Mouse (Mus musculus) adrenal gland, postnatal 36 days (tissue): ENCODE data around the gene Fer. TPM values are rescaled to one million over a fixed set of nuclear protein-coding genes. Genes with fewer than 3 reads are reported as not detected.
A peak's percentile ranks its signal among the peaks of the same experiment; 100 is the strongest.

Experiments used
- DNase-seq, 2 experiments: peaks; one replicate each; pipeline ENCODE4 v3.0.0; 2021; ENCODE audit warnings: mixed read lengths in 1 of 2
- total RNA-seq, 2 experiments: library from RNA; stranded (reverse); gene quantifications; 2 replicates each; pipeline ENCODE4 v1.2.3; 2021

Fer gene
- total RNA-seq, 2 experiments from 2014 or later: 18.0 to 23.5 TPM

DNA sequence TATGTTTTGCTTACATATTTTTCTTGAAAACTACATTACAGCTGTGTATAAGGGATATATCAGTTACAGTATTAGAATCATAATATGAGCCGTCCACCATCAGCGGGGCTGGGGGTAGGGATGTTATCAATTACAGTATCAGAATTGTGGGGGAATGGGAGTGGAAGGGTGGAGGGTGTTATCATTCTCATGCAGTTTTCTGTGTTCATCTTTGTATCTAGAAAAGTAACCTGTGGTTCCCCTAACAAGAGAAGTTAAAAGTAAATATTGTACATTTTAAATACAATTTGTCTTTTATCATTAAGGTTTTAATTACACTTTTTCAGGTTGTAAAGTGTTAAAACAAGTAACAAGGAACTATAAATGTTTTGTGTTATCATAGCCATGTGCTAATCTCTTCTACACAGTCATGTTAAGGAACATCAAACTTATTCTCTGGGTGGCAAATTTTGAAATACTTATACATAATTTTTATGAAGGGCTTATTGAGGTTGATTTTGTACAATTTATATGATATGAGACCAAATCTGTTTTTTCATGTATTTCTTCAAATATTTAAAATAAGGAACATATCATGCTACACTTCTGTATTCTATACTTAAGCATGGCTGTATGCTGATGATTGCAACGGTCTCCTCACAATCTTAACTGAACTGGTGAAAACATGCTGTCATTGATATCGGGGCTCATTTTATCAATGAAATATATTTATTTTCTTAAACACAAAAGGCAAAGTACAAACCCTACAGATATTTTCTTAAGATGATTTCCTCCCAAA is 116.1 kb downstream of the Fer start:
- DNase-seq: no peak

DNA sequence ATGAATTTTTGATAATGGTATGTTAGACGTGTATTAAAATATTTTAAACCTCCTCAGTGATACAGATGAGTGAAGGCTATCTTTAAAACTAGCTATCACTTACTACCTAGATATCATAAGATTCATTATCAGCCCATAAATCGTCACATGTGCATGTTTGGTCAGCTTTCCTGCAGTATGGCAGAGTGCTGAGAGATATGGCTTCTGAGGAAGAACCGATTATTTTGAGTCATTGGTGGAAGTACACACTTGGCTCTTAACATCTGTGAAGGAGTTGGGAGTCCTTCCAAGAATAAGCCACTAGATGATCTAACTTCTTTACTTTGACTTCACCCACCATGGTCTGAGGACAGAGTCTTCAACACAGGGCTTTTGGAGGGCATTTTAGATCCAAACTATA is 117.3 kb downstream of the Fer start:
- no peak for DNase-seq

GRCm38 (mm10) chr17:63988710-63989109 is 125.8 kb downstream of the Fer start:
- no peak for DNase-seq

GRCm38 (mm10) chr17:63991160-63991559 is 128.3 kb downstream of the Fer start:
- no peak for DNase-seq

- peak; percentile 62 to 70 for DNase-seq
These were observed 133.1 kb downstream of the Fer start for GRCm38 (mm10) chr17:63995921-63996320.

- no peak for DNase-seq
These were observed 134.8 kb downstream of the Fer start for GRCm38 (mm10) chr17:63997643-63998042.

DNA sequence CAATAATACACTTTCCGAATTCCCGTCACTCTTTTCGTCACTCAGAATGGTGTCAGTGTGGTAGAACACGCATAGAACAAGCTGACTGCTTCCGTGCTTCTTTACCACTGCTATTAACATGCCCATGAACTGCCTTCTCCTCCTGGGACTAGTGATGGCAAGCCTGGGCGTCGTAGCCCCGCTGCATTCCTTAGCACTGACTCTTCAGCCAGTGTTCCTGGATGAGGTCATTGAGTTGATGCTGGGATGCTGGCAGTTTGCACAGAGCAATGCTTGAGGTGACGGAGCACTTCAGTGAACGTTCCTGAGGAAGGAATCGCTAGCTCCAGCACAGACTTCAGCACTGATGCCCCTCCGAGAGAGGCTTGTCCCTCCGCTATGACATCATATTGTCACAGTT is 140.6 kb downstream of the Fer start:
- peak; percentile 6 to 23 for DNase-seq

GRCm38 (mm10) chr17:64005575-64006249 is 142.8 kb downstream of the Fer start:
- DNase-seq: no peak

- no peak for DNase-seq
These were observed 153.7 kb downstream of the Fer start for GRCm38 (mm10) chr17:64016606-64017005.

DNA sequence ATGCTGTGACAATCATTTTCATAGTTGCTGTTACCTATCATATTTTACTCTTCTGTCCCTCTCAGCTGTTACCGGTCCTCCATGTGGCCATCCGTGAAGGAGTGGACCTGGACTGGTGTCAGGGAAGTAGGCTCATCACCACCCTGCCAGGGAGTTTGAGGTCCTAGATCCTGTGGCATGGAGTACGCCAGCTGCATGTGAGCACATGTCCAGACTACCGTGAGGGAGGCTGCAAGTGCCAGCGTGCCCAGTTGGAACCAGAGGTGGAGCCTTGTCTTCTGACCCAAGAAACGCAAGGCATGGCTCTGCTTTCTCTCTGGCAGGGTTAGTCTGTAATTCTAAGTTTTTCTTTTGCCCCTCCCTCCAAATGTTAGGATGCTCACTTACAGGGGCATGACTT is 155.4 kb downstream of the Fer start:
- no peak for DNase-seq

- DNase-seq: no peak
These were observed 156.0 kb downstream of the Fer start for GRCm38 (mm10) chr17:64018870-64019269.

GRCm38 (mm10) chr17:64019646-64020045 is 156.8 kb downstream of the Fer start:
- no peak for DNase-seq

GRCm38 (mm10) chr17:64026485-64026884 is 163.6 kb downstream of the Fer start:
- peak in 1 of 2 experiments; percentile 11 for DNase-seq

- DNase-seq: peak in 1 of 2 experiments; percentile 10
These were observed 178.9 kb downstream of the Fer start for GRCm38 (mm10) chr17:64041771-64042170.

- DNase-seq: peak in 1 of 2 experiments; percentile 40
These were observed 182.5 kb downstream of the Fer start for GRCm38 (mm10) chr17:64045326-64045725.

DNA sequence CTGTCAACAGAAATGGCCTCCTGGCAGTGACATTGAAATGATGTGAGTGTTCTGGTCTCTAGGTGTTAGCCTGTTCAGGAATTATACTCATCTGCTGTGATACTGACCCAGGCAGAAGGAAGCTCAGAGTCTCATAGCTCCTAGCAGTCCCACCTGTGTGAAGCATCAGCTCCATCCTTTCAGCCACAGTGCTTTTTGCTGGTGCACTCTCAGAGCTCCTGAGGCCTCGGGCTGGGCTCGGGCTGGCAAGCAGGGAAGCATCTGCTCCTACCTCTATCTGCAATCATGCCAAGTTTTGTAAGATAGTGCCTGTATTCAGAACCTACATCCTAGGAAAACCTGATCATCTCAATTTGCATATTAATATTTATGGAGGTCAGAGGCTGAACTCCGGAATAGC is 183.7 kb downstream of the Fer start:
- DNase-seq: no peak

GRCm38 (mm10) chr17:64050911-64051310 is 188.0 kb downstream of the Fer start:
- peak; percentile 47 to 60 for DNase-seq

- peak in 1 of 2 experiments; percentile 11 for DNase-seq
These were observed 190.8 kb downstream of the Fer start for GRCm38 (mm10) chr17:64053636-64054035.

DNA sequence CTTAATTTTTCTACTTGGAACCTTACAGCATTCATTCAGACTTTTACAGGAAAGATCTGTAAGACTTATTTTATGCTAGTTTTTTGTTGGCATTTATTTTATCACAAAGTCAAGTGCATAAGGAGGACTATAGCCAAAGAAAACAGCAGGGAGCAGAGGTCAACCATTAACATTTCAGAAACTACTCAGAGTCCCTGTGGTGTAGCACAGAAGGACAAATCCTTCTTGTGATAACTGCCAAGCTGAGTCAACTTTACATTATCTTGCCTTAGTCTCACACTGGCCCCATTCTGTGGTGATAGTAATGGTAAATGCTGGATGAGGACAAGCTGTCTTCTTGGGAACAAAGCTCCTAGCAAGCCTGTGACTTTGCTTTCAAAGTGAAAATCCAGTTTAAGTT is 197.7 kb downstream of the Fer start:
- peak; percentile 8 to 56 for DNase-seq

- DNase-seq: no peak
These were observed 202.4 kb downstream of the Fer start for GRCm38 (mm10) chr17:64065243-64065642.

DNA sequence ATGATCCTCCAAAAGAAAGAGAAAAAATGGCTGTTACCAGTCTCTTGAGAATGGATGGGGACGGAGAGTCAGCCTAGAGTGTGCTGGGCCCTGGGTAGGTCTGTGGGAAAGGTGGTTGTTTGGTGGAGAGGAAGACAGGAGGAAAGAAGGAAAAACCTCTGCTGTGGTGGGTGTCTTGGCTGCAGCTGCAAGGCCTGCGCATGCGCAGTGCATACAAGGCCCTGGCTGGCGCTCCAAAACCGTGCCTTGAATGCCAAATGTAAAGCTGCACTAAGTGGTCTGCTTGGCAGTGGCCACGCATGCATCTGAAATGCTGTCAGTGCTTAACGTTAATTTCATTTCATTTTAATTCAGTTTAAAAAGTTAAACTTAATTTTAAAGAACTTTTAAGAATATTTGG is 214.5 kb downstream of the Fer start:
- no peak for DNase-seq

DNA sequence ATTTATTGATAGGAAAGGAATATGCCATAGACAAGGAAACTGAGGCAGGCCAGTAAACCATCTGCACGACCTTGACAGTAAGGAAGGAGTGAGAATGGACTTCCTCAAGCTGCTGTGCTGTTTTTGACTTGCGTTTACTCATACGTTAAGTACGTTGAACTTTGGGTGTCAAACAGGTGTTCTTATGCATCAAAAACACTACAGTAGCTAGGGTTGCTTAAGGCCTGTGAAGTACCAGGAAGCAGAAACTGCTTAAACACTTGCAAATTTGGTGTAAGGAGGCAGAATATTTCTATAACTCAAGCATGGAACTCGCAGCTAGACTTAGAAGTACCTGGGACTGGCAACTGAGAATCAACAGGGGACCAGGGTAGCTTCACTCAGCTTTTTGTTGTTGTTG is 221.9 kb downstream of the Fer start:
- no peak for DNase-seq

DNA sequence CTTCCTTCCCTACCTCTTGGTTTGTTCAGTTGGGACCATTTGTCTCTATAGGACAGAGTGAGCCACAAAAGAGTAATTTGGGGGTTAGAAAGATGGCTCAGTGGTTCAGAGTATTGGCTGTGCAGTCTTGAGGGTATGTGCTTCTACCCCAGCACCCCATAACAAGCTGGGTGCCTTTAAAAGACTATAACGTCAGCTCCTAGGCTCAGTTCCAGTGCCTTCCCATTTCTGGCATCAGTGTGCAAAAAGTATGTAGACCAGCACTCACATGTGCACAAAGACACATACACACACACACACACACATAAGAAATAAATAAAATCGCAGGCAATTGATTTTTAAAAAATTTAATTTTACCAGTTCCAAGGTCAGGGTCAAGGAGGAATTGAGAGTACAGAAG is 222.6 kb downstream of the Fer start:
- DNase-seq: no peak
